Mouse (Mus musculus) heart, postnatal 25 days (tissue): Measurements from ENCODE around the gene Capn11. TPM values are rescaled to one million over a fixed set of nuclear protein-coding genes. Genes with fewer than 3 reads are reported as not detected.

Source experiments
- DNase-seq: peaks from one replicate; pipeline ENCODE4 v3.0.0; 2022; ENCODE audit warnings: low spot score
- intact Hi-C: fragments of 180-260 bp; cut with DNase I; formaldehyde crosslinking; loops from one replicate; pipeline ENCODE4 v1.15.1; 2025
- total RNA-seq, 2 experiments: library from RNA; stranded (reverse); gene quantifications; 2 replicates each; pipeline ENCODE4 v1.2.3; 2021

The Capn11 gene
- total RNA-seq, 2 experiments from 2014 or later = not detected

DNA sequence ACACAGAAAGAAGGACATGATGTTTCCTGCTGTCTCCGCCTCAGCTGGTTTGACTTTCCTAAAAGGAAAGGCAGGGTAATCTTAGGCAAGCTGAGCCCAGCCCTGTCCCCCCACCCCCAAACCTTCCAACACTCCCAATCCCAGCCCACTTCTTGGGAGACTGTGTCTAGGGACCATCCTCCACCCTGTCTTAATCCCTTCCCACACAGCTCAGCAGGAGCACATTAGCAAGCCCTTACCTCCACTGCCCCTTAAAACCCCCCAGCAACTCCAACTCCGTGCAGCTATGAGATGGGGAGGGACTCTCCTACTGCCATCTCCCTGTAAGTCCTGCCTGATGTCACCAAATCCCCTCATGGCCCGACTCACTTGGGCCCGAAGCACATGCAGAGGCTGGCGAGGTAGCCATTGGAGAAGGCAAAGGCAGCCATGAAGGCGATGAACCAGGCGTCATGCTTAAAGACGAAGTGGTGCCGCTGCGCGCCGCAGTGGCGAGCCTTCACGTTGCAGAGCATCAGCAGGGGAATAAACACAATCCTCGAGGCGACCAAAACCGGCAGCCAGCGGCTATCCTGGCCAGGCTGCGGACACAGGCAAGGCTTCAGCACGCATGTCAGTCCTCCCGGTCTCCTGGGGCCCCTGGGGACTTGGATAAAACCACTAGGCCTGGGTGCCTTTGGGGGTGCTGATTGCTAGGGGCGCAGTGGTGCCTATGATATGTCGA is 73.2 kb downstream of the Capn11 start:
- intact Hi-C loops = no loop called here
- no peak for DNase-seq

DNA sequence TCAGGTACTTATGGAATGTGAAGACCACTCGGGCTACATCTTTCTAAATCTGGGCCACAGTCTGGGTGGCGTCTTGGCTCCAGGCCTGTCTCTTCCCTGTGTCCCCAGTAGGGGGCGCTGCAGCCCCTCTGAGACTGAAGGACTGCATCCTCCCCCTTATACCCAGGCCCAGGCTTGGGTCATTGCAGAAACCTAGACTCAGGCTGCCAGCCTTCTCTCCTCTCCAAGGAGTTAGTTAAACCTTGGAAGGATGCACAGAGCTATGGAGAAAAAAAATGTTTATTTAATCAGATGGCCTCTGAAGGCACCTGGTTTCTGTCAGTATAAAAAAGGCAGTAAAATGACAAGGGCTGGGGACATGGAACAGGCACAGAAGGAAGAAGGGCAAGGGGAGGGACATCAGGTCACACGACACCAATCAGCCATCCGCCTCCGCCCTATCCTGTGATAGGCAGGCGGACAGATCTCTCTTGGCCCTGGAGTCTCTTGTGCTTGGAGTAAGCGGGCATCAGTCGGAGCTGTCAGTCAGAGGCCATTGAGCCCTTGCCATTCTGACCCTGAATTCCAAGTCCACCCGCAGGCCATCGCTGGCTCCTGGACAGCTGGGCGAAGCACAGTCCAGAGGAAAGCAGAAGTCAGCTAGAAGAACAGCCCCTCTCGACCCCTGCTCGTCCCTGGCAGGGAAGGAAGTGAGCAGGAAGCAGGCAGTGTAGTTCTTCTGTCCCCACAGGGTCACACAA is 74.0 kb downstream of the Capn11 start:
- intact Hi-C loops = no loop called here
- peak; percentile 73 for DNase-seq

DNA sequence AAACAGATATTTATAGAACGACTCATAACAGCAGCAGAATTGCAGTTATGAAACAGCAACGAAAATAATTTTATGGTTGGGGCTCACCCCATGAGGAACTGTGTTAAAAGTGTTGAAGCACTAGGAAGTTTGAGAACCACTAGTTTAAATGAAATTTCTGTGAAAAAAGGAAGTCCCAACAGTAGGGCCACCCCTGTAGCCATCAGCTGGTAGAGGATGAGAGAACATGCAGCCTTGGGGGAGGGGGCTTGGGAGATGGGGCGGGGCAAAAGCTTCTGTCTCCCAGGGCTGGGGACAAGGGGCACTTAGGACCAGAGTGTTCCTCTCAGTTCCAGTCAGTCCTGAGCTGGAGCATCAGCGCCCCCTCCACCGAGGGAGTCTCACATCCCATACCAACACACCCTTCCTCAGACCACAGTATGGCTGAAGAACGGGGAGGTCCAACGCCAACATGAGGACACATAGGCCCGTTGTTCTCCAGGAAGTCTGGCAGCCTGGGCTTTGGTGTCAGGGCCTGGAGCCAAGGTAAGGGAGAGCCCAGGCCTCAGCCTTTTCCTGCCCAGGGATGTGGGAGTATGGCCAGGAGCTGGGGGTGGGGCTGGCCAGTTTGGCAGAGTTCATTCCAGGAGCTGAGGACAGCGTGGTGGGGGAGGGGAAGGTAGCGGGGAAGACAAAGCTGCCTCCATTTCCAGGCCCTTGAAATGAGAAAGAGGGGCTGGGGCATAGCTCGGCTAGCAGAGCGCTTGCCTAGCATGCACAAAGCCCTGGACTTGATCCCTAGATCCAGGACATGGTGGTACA is 74.8 kb downstream of the Capn11 start:
- intact Hi-C loops = no loop called here
- DNase-seq = peak; percentile 88

DNA sequence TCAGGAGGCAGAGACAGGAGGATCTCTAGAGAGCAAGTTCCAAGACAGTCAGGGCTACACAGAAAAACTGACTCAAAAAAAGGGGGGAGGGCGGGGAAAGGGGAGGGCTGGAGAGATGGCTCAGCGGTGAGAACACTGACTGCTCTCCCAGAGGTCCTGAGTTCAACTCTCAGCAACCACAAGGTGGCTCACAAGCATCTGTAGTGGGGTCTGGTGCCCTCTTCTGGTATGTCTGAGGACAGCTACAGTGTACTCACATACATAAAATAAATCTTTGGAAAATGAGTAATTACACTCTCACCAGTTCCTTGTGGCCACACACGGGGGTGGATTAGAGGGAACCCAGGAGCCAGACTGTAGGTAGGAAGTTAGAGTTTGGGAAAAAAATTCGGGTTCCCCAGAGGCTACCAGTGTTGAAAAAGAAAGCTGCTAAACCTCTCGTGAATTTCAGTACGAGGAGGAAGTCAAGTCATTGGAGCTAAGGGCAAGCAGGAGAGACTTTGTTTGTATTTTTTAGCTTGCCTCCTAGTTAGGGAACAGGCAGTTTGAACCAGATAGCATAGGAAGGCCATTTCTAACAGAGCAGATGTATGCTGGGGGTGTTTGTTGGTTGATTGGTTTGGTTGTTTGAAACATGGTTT is 76.3 kb downstream of the Capn11 start:
- intact Hi-C loops = loop anchor here (1.0 to 2.0 kb wide), 3 partner anchors 14 to 60 kb away; no protein-coding TSS in a partner anchor
- DNase-seq = no peak

DNA sequence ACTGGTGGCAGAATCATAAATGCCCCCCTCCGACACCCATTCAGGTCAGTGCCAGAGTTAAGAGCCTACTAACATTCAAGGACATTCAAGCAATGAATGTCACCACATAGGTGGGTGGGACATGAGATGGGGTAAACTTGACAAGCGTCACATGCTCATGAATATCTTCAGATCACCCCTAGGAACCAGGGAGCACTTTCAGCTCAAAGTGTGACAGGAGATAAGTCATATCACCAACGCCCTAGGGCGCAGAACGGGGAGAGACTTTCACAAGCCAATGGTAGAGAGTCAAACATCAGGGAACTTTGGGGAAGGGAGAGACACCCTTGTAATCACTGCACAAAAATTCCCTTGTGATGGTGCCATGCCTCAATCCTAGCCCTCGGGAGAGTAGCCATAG is 76.9 kb downstream of the Capn11 start:
- DNase-seq = no peak
- intact Hi-C loops = loop anchor here (2.0 kb wide), 2 partner anchors 15 to 61 kb away; no protein-coding TSS in a partner anchor

DNA sequence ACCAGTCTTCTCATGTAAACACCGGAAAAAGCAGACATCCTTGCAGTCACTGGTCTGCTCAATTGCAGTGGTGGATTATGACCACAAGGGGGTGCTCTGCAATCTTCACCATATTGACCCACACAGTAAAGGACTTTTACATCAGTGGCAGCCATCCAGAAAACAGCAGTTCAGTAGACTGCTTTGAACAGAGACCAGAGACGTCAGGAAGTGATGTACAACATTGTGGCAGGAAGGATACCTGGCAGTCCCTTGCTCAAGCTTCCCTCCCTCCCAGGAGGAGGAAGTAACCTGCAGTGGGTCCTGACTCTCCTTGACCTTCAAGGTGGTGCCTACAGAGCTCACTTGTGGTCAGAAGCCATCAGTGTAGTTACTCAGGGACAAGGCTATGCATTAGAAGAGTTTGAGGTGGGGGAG is 77.5 kb downstream of the Capn11 start:
- DNase-seq = no peak
- intact Hi-C loops = no loop called here

DNA sequence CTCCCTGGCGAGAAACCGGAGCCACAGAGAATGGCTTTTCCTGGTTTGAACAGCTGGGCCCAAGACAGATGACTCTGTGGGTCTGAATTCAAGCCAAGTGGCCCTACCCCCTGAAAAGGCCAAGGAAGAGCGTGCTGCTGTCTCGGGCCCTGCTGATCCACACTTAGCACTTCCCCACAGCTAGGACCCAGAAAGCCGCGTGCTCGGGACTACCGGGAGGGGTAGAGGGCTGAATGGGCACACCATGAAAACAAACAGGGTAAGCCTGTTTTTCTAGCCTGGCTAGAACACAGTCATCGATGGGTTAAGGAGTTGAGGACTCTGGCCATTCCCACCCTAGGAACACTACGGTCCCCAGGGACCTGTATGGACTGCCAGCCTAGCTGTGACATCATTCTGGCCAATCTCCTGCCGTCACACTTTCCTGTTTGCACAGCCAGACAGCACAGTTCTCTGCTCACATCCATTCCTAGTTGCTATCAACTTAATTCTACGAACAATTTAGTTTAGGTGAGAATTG is 78.1 kb downstream of the Capn11 start:
- peak; percentile 43 for DNase-seq
- intact Hi-C loops = no loop called here

Other genes starting within 250 kb of the Capn11 start
- gene Cdc5l, start 225.6 kb downstream of the Capn11 start, total RNA-seq = 10 to 100 TPM; 36.7 to 42.8 TPM
- under 1 TPM; 0.45 to 0.49 TPM for gene Spats1, start 183.9 kb downstream of the Capn11 start, total RNA-seq
- gene Aars2, start 152.5 kb downstream of the Capn11 start, total RNA-seq = 10 to 100 TPM; 20.1 to 20.2 TPM
- gene Tcte1, start 135.9 kb downstream of the Capn11 start, total RNA-seq = not detected
- gene Tmem151b, start 109.6 kb downstream of the Capn11 start, total RNA-seq = under 1 TPM in 1 of 2 experiments, not detected in 1; 0.05 TPM
- gene Nfkbie, start 103.6 kb downstream of the Capn11 start, total RNA-seq = 1 to 10 TPM; 1.3 to 1.4 TPM
- gene Slc35b2, start 95.5 kb downstream of the Capn11 start, total RNA-seq = 10 to 100 TPM; 23.7 to 24.3 TPM
- 1,000 to 10,000 TPM; 1,042 to 1,257 TPM for gene Hsp90ab1, start 86.1 kb downstream of the Capn11 start, total RNA-seq
- 10 to 100 TPM; 77.9 to 78.4 TPM for gene Slc29a1, start 59.7 kb downstream of the Capn11 start, total RNA-seq
- not detected for gene Mymx, start 57.2 kb downstream of the Capn11 start, total RNA-seq
- 100 to 1,000 TPM; 132 to 139 TPM for gene Mrpl14, start 27.0 kb upstream of the Capn11 start, total RNA-seq
- gene Tmem63b, start 27.6 kb upstream of the Capn11 start, total RNA-seq = 10 to 100 TPM; 83.5 to 86.1 TPM
- gene 1600014C23Rik, start 74.5 kb upstream of the Capn11 start, total RNA-seq = under 1 TPM; 0.55 to 0.75 TPM